Mouse (Mus musculus) forebrain, embryonic 16.5 days (tissue): ENCODE data around the gene Gm10358. TPM values are rescaled to one million over a fixed set of nuclear protein-coding genes. Genes with fewer than 3 reads are reported as not detected.
"Not testable (repeated sequence)": the region's sequence is repeated elsewhere in the genome, so short reads cannot be mapped to it uniquely, and the experiment has no call there.

ENCODE experiments used
- ATAC-seq: fragments of 200-750 bp; cut with Nextera tagmentation; 2 replicates; pipeline ENCODE4 v1.8.0; 2017; ENCODE audit warnings: mild to moderate bottlenecking, moderate library complexity
- H3K27ac ChIP-seq: fragments of 300-500 bp; sonication (generic); 2 replicates; pipeline ENCODE4 v1.5.1; 2014; ENCODE audit warnings: low read length, control low read depth
- H3K27me3 ChIP-seq: fragments of 300-500 bp; sonication (generic); replicated peaks from 2 replicates; pipeline ENCODE4 v1.6.1; 2014; ENCODE audit warnings: low read length; ENCODE audit not compliant: control insufficient read depth, insufficient read depth
- H3K36me3 ChIP-seq: fragments of 300-500 bp; sonication (generic); 2 replicates; pipeline ENCODE4 v1.6.1; 2014; ENCODE audit not compliant: control insufficient read depth, insufficient read depth
- H3K4me1 ChIP-seq: fragments of 300-500 bp; sonication (generic); replicated peaks from 2 replicates; pipeline ENCODE4 v1.6.1; 2014; ENCODE audit warnings: low read length; ENCODE audit not compliant: control insufficient read depth, insufficient read depth
- H3K4me2 ChIP-seq: fragments of 300-500 bp; sonication (generic); 2 replicates; pipeline ENCODE4 v1.6.1; 2014; ENCODE audit warnings: mild to moderate bottlenecking, low read length, control low read depth
- H3K4me3 ChIP-seq: fragments of 300-500 bp; sonication (generic); replicated peaks from 2 replicates; pipeline ENCODE4 v1.5.1; 2014; ENCODE audit warnings: mild to moderate bottlenecking, low read length, control low read depth
- H3K9ac ChIP-seq: fragments of 300-500 bp; sonication (generic); replicated peaks from 2 replicates; pipeline ENCODE4 v1.6.1; 2014; ENCODE audit warnings: low read depth, low read length, control low read depth
- H3K9me3 ChIP-seq: fragments of 300-500 bp; sonication (generic); 2 replicates; pipeline ENCODE4 v1.6.1; 2016; ENCODE audit warnings: low read length; ENCODE audit not compliant: control insufficient read depth
- WGBS: fragments of 180-500 bp; shearing (Covaris S2); extraction: QIAGEN DNeasy Blood & Tissue Kit; methylation state at CpG from one replicate; pipeline ENCODE4 v1.1.7; 2014; 5-methylcytosine and 5-hydroxymethylcytosine counted together
- polyA plus RNA-seq: library from polyadenylated mRNA; unstranded; fragments of >200 nt; fragmentation: Nextera tagmentation; extraction: Ambion mirVana; gene quantifications from 2 replicates; pipeline ENCODE4 v1.2.1, GENCODE M21; 2015

The Gm10358 gene
- polyA plus RNA-seq = 0.23 TPM in 1 of 2 replicates, not detected in the other

GRCm38 (mm10) chr8:75406489-75406888 is at the start of gene Gm10358:
TSS of gene Gm10358 (minus strand) at chr8:75406589.
- H3K4me2 ChIP-seq = no peak within 1 kb of the TSS
- no peak within 1 kb of the TSS for H3K9ac ChIP-seq
- H3K27me3 ChIP-seq = no peaks in the 10 kb centered on the region
- H3K4me3 ChIP-seq = no peak within 1 kb of the TSS
- H3K4me1 ChIP-seq = no peaks in the 10 kb centered on the region
- WGBS = 97% methylated on average over 5 of the region's 5 CpGs
- no peak within 1 kb of the TSS for H3K27ac ChIP-seq
- no peaks in the 10 kb centered on the region for H3K9me3 ChIP-seq
- no peak for ATAC-seq
- no peaks in the 10 kb centered on the region for H3K36me3 ChIP-seq

GRCm38 (mm10) chr8:75448394-75448793 is 42.0 kb upstream of the Gm10358 start, which contains the start of gene Iqcm:
TSS of gene Iqcm (plus strand) at chr8:75448694.
- Histone ChIP-seq H3K27me3 (no peaks in the 10 kb centered on the region), H3K27ac (no peak within 1 kb of the TSS), H3K4me3 (no peak within 1 kb of the TSS), H3K9me3 (no peaks in the 10 kb centered on the region), H3K36me3 (no peaks in the 10 kb centered on the region), H3K9ac (no peak within 1 kb of the TSS), H3K4me2 (no peak within 1 kb of the TSS), H3K4me1 (no peaks in the 10 kb centered on the region)
- ATAC-seq = no peak
- 92% methylated on average over 7 of the region's 7 CpGs for WGBS

GRCm38 (mm10) chr8:75415696-75416095 is 9.3 kb upstream of the Gm10358 start:
- ATAC-seq, H3K9me3 ChIP-seq: not testable (repeated sequence)
- 57% methylated on average over 3 of the region's 3 CpGs for WGBS

GRCm38 (mm10) chr8:75384770-75385290 is 21.6 kb downstream of the Gm10358 start:
- ATAC-seq = no peak
- Histone ChIP-seq H3K9ac (no peak overlapping the region), H3K9me3 (no peaks in the 10 kb centered on the region), H3K4me1 (no peaks in the 10 kb centered on the region), H3K36me3 (no peaks in the 10 kb centered on the region), H3K27ac (no peak overlapping the region), H3K4me2 (no peak overlapping the region), H3K27me3 (no peaks in the 10 kb centered on the region), H3K4me3 (no peak overlapping the region)
- WGBS = 89% methylated on average over 4 of the region's 4 CpGs

More at GRCm38 (mm10) chr8:75415696-75416095, 9.3 kb upstream of the Gm10358 start:
- H3K4me3 ChIP-seq, H3K4me2 ChIP-seq, H3K4me1 ChIP-seq, H3K36me3 ChIP-seq, H3K27me3 ChIP-seq, H3K9ac ChIP-seq, H3K27ac ChIP-seq: not testable (repeated sequence)

- WGBS = 6% methylated on average over 1 of the region's 1 CpGs
- peak; percentile 77 for ATAC-seq
- no peaks in the 10 kb centered on the region for H3K27me3 ChIP-seq
Measured at GRCm38 (mm10) chr8:75375530-75376123, 30.8 kb downstream of the Gm10358 start.

GRCm38 (mm10) chr8:75372006-75372405 is 34.4 kb downstream of the Gm10358 start:
- peaks cover 2% of the 10 kb centered on the region; the same call in 1 of the 2 replicates for H3K4me1 ChIP-seq
- no peak overlapping the region for H3K4me2 ChIP-seq
- H3K4me3 ChIP-seq = no peak overlapping the region
- no peak for ATAC-seq
- H3K9me3 ChIP-seq = no peaks in the 10 kb centered on the region
- 94% methylated on average over 2 of the region's 2 CpGs for WGBS
- no peak overlapping the region for H3K27ac ChIP-seq
- H3K27me3 ChIP-seq = no peaks in the 10 kb centered on the region
- no peak overlapping the region for H3K9ac ChIP-seq
- no peaks in the 10 kb centered on the region for H3K36me3 ChIP-seq

More at GRCm38 (mm10) chr8:75375530-75376123, 30.8 kb downstream of the Gm10358 start:
- Histone ChIP-seq H3K36me3 (no peaks in the 10 kb centered on the region), H3K4me2 (no peak overlapping the region), H3K27ac (no peak overlapping the region), H3K4me1 (peaks cover 2% of the 10 kb centered on the region; the same call in 1 of the 2 replicates), H3K9ac (no peak overlapping the region), H3K4me3 (no peak overlapping the region), H3K9me3 (no peaks in the 10 kb centered on the region)

Other genes with a start within 250 kb of the Gm10358 start
- gene Rasd2, start 192.6 kb downstream of the Gm10358 start, polyA plus RNA-seq = 0.70 and 1.4 TPM in 2 replicates
- gene Iqcm, start 42.1 kb upstream of the Gm10358 start, polyA plus RNA-seq = 0.16 TPM in 1 of 2 replicates, not detected in the other